Mouse (Mus musculus) inflammation-experienced regulatory T-cells (primary cell): Measurements from ENCODE around the gene Serpinh1. TPM values are rescaled to one million over a fixed set of nuclear protein-coding genes. Genes with fewer than 3 reads are reported as not detected.

ENCODE experiments used
- polyA plus RNA-seq, 2 experiments: library from polyadenylated mRNA; unstranded; fragments of 100-300 nt; shearing (Covaris generic); gene quantifications; one replicate each; pipeline ENCODE4 v1.2.1; 2017

Gene Serpinh1
- 1 to 10 TPM in 1 of 2 experiments, under 1 TPM in 1; 0.17 to 2.2 TPM for polyA plus RNA-seq

GRCm38 (mm10) chr7:99352526-99353400 is at the start of gene Serpinh1:
TSS of gene Serpinh1 (minus strand) at chr7:99353239.

GRCm38 (mm10) chr7:99381214-99382087 is 28.4 kb upstream of the Serpinh1 start, which contains the start of gene Gdpd5:
TSS of gene Gdpd5 (plus strand) at chr7:99381414.

Other genes with a start within 250 kb of the Serpinh1 start
- 10 to 100 TPM; 49.6 to 59.3 TPM for gene Uvrag, start 212.1 kb downstream of the Serpinh1 start, polyA plus RNA-seq
- 10 to 100 TPM in 1 of 2 experiments, 1 to 10 TPM in 1; 6.0 to 11.8 TPM for gene Dgat2, start 170.5 kb downstream of the Serpinh1 start, polyA plus RNA-seq
- under 1 TPM; 0.94 to 0.99 TPM for gene Mogat2, start 114.6 kb downstream of the Serpinh1 start, polyA plus RNA-seq
- gene Map6, start 85.8 kb downstream of the Serpinh1 start, polyA plus RNA-seq = 10 to 100 TPM; 28.9 to 33.9 TPM
- gene Gdpd5, start 28.2 kb upstream of the Serpinh1 start, polyA plus RNA-seq = 10 to 100 TPM; 16.1 to 26.4 TPM
- 1 to 10 TPM; 4.2 to 4.3 TPM for gene Klhl35, start 112.8 kb upstream of the Serpinh1 start, polyA plus RNA-seq
- gene Rps3, start 130.5 kb upstream of the Serpinh1 start, polyA plus RNA-seq = 1,000 to 10,000 TPM; 1,139 to 1,228 TPM
- 10 to 100 TPM; 12.5 to 15.5 TPM for gene Arrb1, start 182.2 kb upstream of the Serpinh1 start, polyA plus RNA-seq